In genomic region chr13:57950091-57950490, GRCm38 (mm10) we compare ENCODE assay signal across 17 mouse cellular contexts. TPM values are rescaled to one million over a fixed set of nuclear protein-coding genes. Genes with fewer than 3 reads are reported as not detected.
DNase-seq lines count a peak whose midpoint lies in the region; ATAC-seq and TF ChIP-seq lines count a peak whose summit lies in the region.
"Had no signal": no experiment of that assay in that cellular context is flagged by ENCODE, and none has a peak within 500 bp of the region (broad histone marks: within the 10 kb centered on the region; RNA-seq: fewer than 3 reads in every experiment).

No protein-coding gene starts in this region.

- no peaks in the 10 kb centered on the region for H3K36me3 ChIP-seq in forebrain, postnatal 0 days (ENCODE audit: insufficient read depth)
- H3K36me3 ChIP-seq in forebrain, embryonic 11.5 days (ENCODE audit: control insufficient read depth, insufficient read depth, low read length): no peaks in the 10 kb centered on the region
- H3K36me3 ChIP-seq: embryonic facial prominence, embryonic 13.5 days; forebrain, embryonic 12.5 days; liver, embryonic 13.5 days had no signal

- intact Hi-C loops in left cerebral cortex, postnatal 14 days (cut with DNase I): no loop called here

- H3K4me3 ChIP-seq in forebrain, postnatal 0 days (ENCODE audit: low read depth, low read length): no peak overlapping the region
- no peak overlapping the region for H3K4me3 ChIP-seq in forebrain, embryonic 11.5 days (ENCODE audit: low read depth, low read length)
- H3K4me3 ChIP-seq: embryonic facial prominence, embryonic 13.5 days; forebrain, embryonic 12.5 days; heart, adult 2 months; liver, embryonic 13.5 days had no signal

- TF ChIP-seq POLR2A in brain, embryonic 14.5 days (IDR thresholded peaks at IDR 0.05; ENCODE audit: borderline replicate concordance, extremely low read depth, insufficient read depth, insufficient read length, poor library complexity, severe bottlenecking): no peak

- peak overlapping the region; percentile 15; the same call in 1 of the 2 replicates for H3K27ac ChIP-seq in forebrain, postnatal 0 days (ENCODE audit: low read depth, low read length)
- H3K27ac ChIP-seq in forebrain, embryonic 11.5 days (ENCODE audit: low read depth, low read length): no peak overlapping the region
- H3K27ac ChIP-seq: embryonic facial prominence, embryonic 13.5 days; forebrain, embryonic 12.5 days; heart, adult 2 months; liver, embryonic 13.5 days had no signal

- H3K9ac ChIP-seq in forebrain, postnatal 0 days: no peak overlapping the region
- no peak overlapping the region for H3K9ac ChIP-seq in forebrain, embryonic 11.5 days (ENCODE audit: low read length)
- H3K9ac ChIP-seq: embryonic facial prominence, embryonic 13.5 days; forebrain, embryonic 12.5 days; liver, embryonic 13.5 days had no signal

- no peak for DNase-seq in forebrain, postnatal 0 days
- DNase-seq in forebrain, embryonic 11.5 days (ENCODE audit: low spot score): no peak
- peak; percentile 49 for DNase-seq in brain, embryonic 14.5 days (ENCODE audit: low read depth)
- DNase-seq in cerebellum, postnatal 36 days: peak; percentile 43 to 50
- DNase-seq in left cerebral cortex, postnatal 14 days (ENCODE audit: low spot score in 2 of 2): peak; percentile 49 to 71
- DNase-seq in ovary, postnatal 14 days (ENCODE audit: low spot score): no peak
- DNase-seq in embryo, embryonic 9.5 days (ENCODE audit: extremely low spot score): no peak
- DNase-seq in spleen, postnatal 10 days (ENCODE audit: low spot score in 2 of 2): no peak
- DNase-seq: adrenal gland, adult 2 months; heart, adult 2 months; heart, postnatal 36 days; liver, embryonic 13.5 days; thymus, postnatal 36 days had no signal

- 0 out of 2 replicates have a peak, but pooled peaks cover 7% of the 10 kb centered on the region for H3K4me1 ChIP-seq in forebrain, postnatal 0 days (ENCODE audit: insufficient read depth)
- H3K4me1 ChIP-seq in forebrain, embryonic 11.5 days (replicated peaks; ENCODE audit: control insufficient read depth, insufficient read depth, low read length): no peaks in the 10 kb centered on the region
- H3K4me1 ChIP-seq: forebrain, embryonic 12.5 days; liver, embryonic 13.5 days had no signal

- no peaks in the 10 kb centered on the region for H3K9me3 ChIP-seq in forebrain, postnatal 0 days (ENCODE audit: low read length)
- no peaks in the 10 kb centered on the region for H3K9me3 ChIP-seq in forebrain, embryonic 11.5 days (ENCODE audit: control insufficient read depth, low read length)
- H3K9me3 ChIP-seq: embryonic facial prominence, embryonic 13.5 days; forebrain, embryonic 12.5 days; liver, embryonic 13.5 days had no signal

- 64% methylated on average over 12 of the region's 12 CpGs for WGBS in forebrain, postnatal 0 days
- 88% methylated on average over 12 of the region's 12 CpGs for WGBS in forebrain, embryonic 11.5 days

- peaks cover 6% of the 10 kb centered on the region; the same call in 1 of the 2 replicates for H3K27me3 ChIP-seq in forebrain, postnatal 0 days (ENCODE audit: insufficient read depth, low read length)
- no peaks in the 10 kb centered on the region for H3K27me3 ChIP-seq in forebrain, embryonic 11.5 days (ENCODE audit: control insufficient read depth, insufficient read depth, low read length)
- H3K27me3 ChIP-seq: embryonic facial prominence, embryonic 13.5 days; liver, embryonic 13.5 days had no signal

- no peak for TF ChIP-seq CTCF in forebrain, postnatal 0 days (IDR thresholded peaks at IDR 0.05; ENCODE audit: low read depth)
- TF ChIP-seq CTCF in brain, embryonic 14.5 days (IDR thresholded peaks at IDR 0.05; ENCODE audit: borderline replicate concordance, extremely low read depth, insufficient read depth, insufficient read length): no peak

- H3K4me2 ChIP-seq in forebrain, postnatal 0 days (ENCODE audit: low read depth): no peak overlapping the region
- no peak overlapping the region for H3K4me2 ChIP-seq in forebrain, embryonic 11.5 days (ENCODE audit: low read depth, low read length, severe bottlenecking)
- H3K4me2 ChIP-seq: embryonic facial prominence, embryonic 13.5 days; forebrain, embryonic 12.5 days; liver, embryonic 13.5 days had no signal

- no peak; the same call in 1 of the 2 replicates for ATAC-seq in forebrain, postnatal 0 days
- no peak for ATAC-seq in forebrain, embryonic 11.5 days (replicated peaks; ENCODE audit: low FRiP score)
- ATAC-seq: inflammation-experienced regulatory T-cells, adult 6 months had no signal

RNA-seq across cellular contexts. Expression of gene Spock1, which starts 42.0 kb away (rescaled TPM):
- 46.5 and 69.4 TPM in 2 replicates for total RNA-seq in forebrain, postnatal 0 days (2014; rRNA removed)
- polyA plus RNA-seq in forebrain, postnatal 0 days (2015; fragmentation: Nextera tagmentation; extraction: Ambion mirVana): 60.5 and 64.6 TPM in 2 replicates
- polyA plus RNA-seq in forebrain, embryonic 11.5 days (2014; fragmentation: Nextera tagmentation; extraction: Ambion mirVana): 3.4 and 4.0 TPM in 2 replicates
- 42.7 and 80.3 TPM in 2 replicates for polyA plus RNA-seq in brain, embryonic 14.5 days (2012; rRNA removed)
- 100 to 1,000 TPM; 297 to 320 TPM for total RNA-seq in left cerebral cortex, postnatal 14 days (2021)
- total RNA-seq: heart, adult 2 months; megakaryocyte, adult 5-6 weeks had no signal
- polyA plus RNA-seq: inflammation-experienced regulatory T-cells, adult 6 months had no signal

Comparison
In these comparisons a context has a peak if more than half of its experiments do, and no peak if none do; other contexts are left out.
1. DNase-seq: peak in brain, embryonic 14.5 days (single experiment), cerebellum, postnatal 36 days (2 of 2) and left cerebral cortex, postnatal 14 days (2 of 2); none in forebrain, postnatal 0 days (single experiment), forebrain, embryonic 11.5 days (single experiment), ovary, postnatal 14 days (single experiment), embryo, embryonic 9.5 days (single experiment) and spleen, postnatal 10 days (0 of 2).